Mouse (Mus musculus): ENCODE results near the gene Slc12a5.

- TF ChIP-seq GATA1 (IDR thresholded peaks at IDR 0.05; ENCODE audit: low read length) (no peak), TAL1 (IDR thresholded peaks at IDR 0.05; ENCODE audit: low read length) (no peak)
These were observed 21.5 kb upstream of the Slc12a5 start for GRCm38 (mm10) chr2:164939106-164939505.

Measured in erythroblast, embryonic 14.5 days (primary cell).